Mouse (Mus musculus) limb, embryonic 10.5 days (tissue): ENCODE results near the gene Sarnp. TPM values are rescaled to one million over a fixed set of nuclear protein-coding genes. Genes with fewer than 3 reads are reported as not detected.

Source experiments
- DNase-seq: peaks from one replicate; pipeline ENCODE4 v3.0.0-alpha.2; 2017; ENCODE audit warnings: low spot score
- H3K27ac ChIP-seq: fragments of 300-500 bp; sonication (generic); 2 replicates; pipeline ENCODE4 v1.5.1; 2016; ENCODE audit warnings: mild to moderate bottlenecking
- H3K27me3 ChIP-seq: fragments of 300-500 bp; sonication (generic); 2 replicates; pipeline ENCODE4 v1.6.1; 2016; ENCODE audit warnings: low read depth, mild to moderate bottlenecking; ENCODE audit not compliant: poor library complexity, severe bottlenecking
- H3K36me3 ChIP-seq: fragments of 300-500 bp; sonication (generic); 2 replicates; pipeline ENCODE4 v1.6.1; 2016; ENCODE audit warnings: mild to moderate bottlenecking, moderate library complexity
- H3K4me1 ChIP-seq: fragments of 300-500 bp; sonication (generic); 2 replicates; pipeline ENCODE4 v1.6.1; 2016
- H3K4me3 ChIP-seq: fragments of 300-500 bp; sonication (generic); 2 replicates; pipeline ENCODE4 v1.5.1; 2016; ENCODE audit warnings: mild to moderate bottlenecking, moderate library complexity
- H3K9me3 ChIP-seq: fragments of 300-500 bp; sonication (generic); replicated peaks from 2 replicates; pipeline ENCODE4 v1.6.1; 2016; ENCODE audit warnings: mild to moderate bottlenecking
- WGBS: fragments of 180-500 bp; shearing (Covaris S2); methylation state at CpG from one replicate; pipeline ENCODE4 v1.1.7; 2016; 5-methylcytosine and 5-hydroxymethylcytosine counted together
- polyA plus RNA-seq: library from polyadenylated mRNA; unstranded; fragments of >200 nt; fragmentation: Nextera tagmentation; extraction: Ambion mirVana; gene quantifications from 2 replicates; pipeline ENCODE4 v1.2.1, GENCODE M21; 2016

Sarnp gene
- polyA plus RNA-seq, 1 experiment from 2014 or later = 245 TPM

GRCm38 (mm10) chr10:128900698-128901097, 83.6 kb downstream of the Sarnp start, which contains the start of gene Cd63:
Cd63 (plus strand) TSS chr10:128900989.
- no peak within 1 kb of the TSS for H3K4me3 ChIP-seq
- WGBS = 87% methylated on average over 3 of the region's 3 CpGs
- no peak for DNase-seq
- no peaks in the 10 kb centered on the region for H3K36me3 ChIP-seq
- H3K9me3 ChIP-seq = no peaks in the 10 kb centered on the region
- H3K27ac ChIP-seq = no peak within 1 kb of the TSS
- peaks cover 13% of the 10 kb centered on the region for H3K4me1 ChIP-seq
- H3K27me3 ChIP-seq = peaks cover 20% of the 10 kb centered on the region

GRCm38 (mm10) chr10:128901409-128901808, 84.3 kb downstream of the Sarnp start:
- Histone ChIP-seq H3K9me3 (no peaks in the 10 kb centered on the region), H3K27me3 (peaks cover 13% of the 10 kb centered on the region), H3K4me3 (no peak overlapping the region), H3K36me3 (no peaks in the 10 kb centered on the region), H3K4me1 (peaks cover 6% of the 10 kb centered on the region), H3K27ac (no peak overlapping the region)
- DNase-seq = no peak
- 90% methylated on average over 1 of the region's 1 CpGs for WGBS

GRCm38 (mm10) chr10:128902409-128902988, 85.4 kb downstream of the Sarnp start:
- H3K9me3 ChIP-seq = no peaks in the 10 kb centered on the region
- H3K4me1 ChIP-seq = no peaks in the 10 kb centered on the region
- no peak for DNase-seq
- WGBS = 80% methylated on average over 3 of the region's 3 CpGs
- H3K4me3 ChIP-seq = no peak overlapping the region
- H3K27ac ChIP-seq = no peak overlapping the region
- H3K27me3 ChIP-seq = 0 out of 2 replicates have a peak, but pooled peaks cover 2% of the 10 kb centered on the region
- no peaks in the 10 kb centered on the region for H3K36me3 ChIP-seq

GRCm38 (mm10) chr10:128904812-128905211, 87.7 kb downstream of the Sarnp start:
- no peaks in the 10 kb centered on the region for H3K9me3 ChIP-seq
- no peak overlapping the region for H3K27ac ChIP-seq
- H3K27me3 ChIP-seq = no peaks in the 10 kb centered on the region
- DNase-seq = no peak
- 76% methylated on average over 5 of the region's 5 CpGs for WGBS
- no peak overlapping the region for H3K4me3 ChIP-seq
- peaks cover 11% of the 10 kb centered on the region for H3K4me1 ChIP-seq
- H3K36me3 ChIP-seq = no peaks in the 10 kb centered on the region

- H3K36me3 ChIP-seq = peaks cover 30% of the 10 kb centered on the region
- peaks cover 45% of the 10 kb centered on the region for H3K4me1 ChIP-seq
- WGBS = 64% methylated on average over 13 of the region's 13 CpGs
- H3K4me3 ChIP-seq = peak overlapping the region; percentile 93
- no peaks in the 10 kb centered on the region for H3K9me3 ChIP-seq
- no peak for DNase-seq
- H3K27ac ChIP-seq = peak overlapping the region; percentile 97
- H3K27me3 ChIP-seq = no peaks in the 10 kb centered on the region
These were observed 91.8 kb downstream of the Sarnp start for GRCm38 (mm10) chr10:128908778-128909448.

GRCm38 (mm10) chr10:128909567-128910028, 92.5 kb downstream of the Sarnp start:
- Histone ChIP-seq H3K36me3 (peaks cover 37% of the 10 kb centered on the region), H3K27ac (peak overlapping the region; percentile 97), H3K9me3 (no peaks in the 10 kb centered on the region), H3K27me3 (no peaks in the 10 kb centered on the region), H3K4me1 (peaks cover 46% of the 10 kb centered on the region), H3K4me3 (peak overlapping the region; percentile 93)
- WGBS = 1% methylated on average over 41 of the region's 41 CpGs
- peak; percentile 96 for DNase-seq

GRCm38 (mm10) chr10:128910066-128910841, 93.1 kb downstream of the Sarnp start:
- Histone ChIP-seq H3K36me3 (peaks cover 44% of the 10 kb centered on the region), H3K27me3 (no peaks in the 10 kb centered on the region), H3K9me3 (no peaks in the 10 kb centered on the region), H3K27ac (peak overlapping the region; percentile 97), H3K4me1 (peaks cover 46% of the 10 kb centered on the region), H3K4me3 (peak overlapping the region; percentile 93)
- under 1% methylated on average over 66 of the region's 66 CpGs for WGBS
- DNase-seq = peak; percentile 79

- Histone ChIP-seq H3K27me3 (no peaks in the 10 kb centered on the region), H3K4me3 (peak overlapping the region; percentile 93), H3K36me3 (peaks cover 54% of the 10 kb centered on the region), H3K9me3 (no peaks in the 10 kb centered on the region), H3K4me1 (peaks cover 46% of the 10 kb centered on the region), H3K27ac (peak overlapping the region; percentile 97; the same call in 1 of the 2 replicates)
- WGBS = 89% methylated on average over 6 of the region's 6 CpGs
- no peak for DNase-seq
These were observed 94.3 kb downstream of the Sarnp start for GRCm38 (mm10) chr10:128911430-128911829.

- no peak for DNase-seq
- 87% methylated on average over 4 of the region's 4 CpGs for WGBS
These were observed 95.1 kb downstream of the Sarnp start for GRCm38 (mm10) chr10:128912268-128912667.

GRCm38 (mm10) chr10:128912791-128913190, 95.7 kb downstream of the Sarnp start:
- WGBS = 86% methylated on average over 4 of the region's 4 CpGs
- no peak overlapping the region for H3K4me3 ChIP-seq
- H3K27ac ChIP-seq = peak overlapping the region; percentile 61; the same call in 1 of the 2 replicates

More at GRCm38 (mm10) chr10:128912268-128912667, 95.1 kb downstream of the Sarnp start:
- H3K27me3 ChIP-seq = no peaks in the 10 kb centered on the region
- no peaks in the 10 kb centered on the region for H3K9me3 ChIP-seq
- peaks cover 61% of the 10 kb centered on the region for H3K36me3 ChIP-seq
- H3K27ac ChIP-seq = no peak overlapping the region
- no peak overlapping the region for H3K4me3 ChIP-seq
- peaks cover 46% of the 10 kb centered on the region for H3K4me1 ChIP-seq

GRCm38 (mm10) chr10:128913219-128913618, 96.1 kb downstream of the Sarnp start:
- peaks cover 46% of the 10 kb centered on the region for H3K4me1 ChIP-seq
- DNase-seq = peak; percentile 94
- 12% methylated on average over 5 of the region's 5 CpGs for WGBS
- H3K27ac ChIP-seq = peak overlapping the region; percentile 61; the same call in 1 of the 2 replicates
- no peak overlapping the region for H3K4me3 ChIP-seq
- H3K27me3 ChIP-seq = no peaks in the 10 kb centered on the region
- H3K36me3 ChIP-seq = peaks cover 71% of the 10 kb centered on the region
- no peaks in the 10 kb centered on the region for H3K9me3 ChIP-seq

More at GRCm38 (mm10) chr10:128912791-128913190, 95.7 kb downstream of the Sarnp start:
- no peak for DNase-seq
- Histone ChIP-seq H3K27me3 (no peaks in the 10 kb centered on the region), H3K4me1 (peaks cover 46% of the 10 kb centered on the region), H3K9me3 (no peaks in the 10 kb centered on the region), H3K36me3 (peaks cover 66% of the 10 kb centered on the region)

GRCm38 (mm10) chr10:128913696-128914095, 96.6 kb downstream of the Sarnp start:
- no peaks in the 10 kb centered on the region for H3K27me3 ChIP-seq
- H3K36me3 ChIP-seq = peaks cover 74% of the 10 kb centered on the region
- H3K9me3 ChIP-seq = no peaks in the 10 kb centered on the region
- no peak overlapping the region for H3K4me3 ChIP-seq
- peaks cover 46% of the 10 kb centered on the region for H3K4me1 ChIP-seq
- WGBS = 94% methylated on average over 12 of the region's 12 CpGs
- H3K27ac ChIP-seq = no peak overlapping the region
- DNase-seq = no peak
